Mouse (Mus musculus) intestine, postnatal 0 days (tissue): ENCODE results near the gene Srsf9. TPM values are rescaled to one million over a fixed set of nuclear protein-coding genes. Genes with fewer than 3 reads are reported as not detected.
"Not testable (repeated sequence)": the region's sequence is repeated elsewhere in the genome, so short reads cannot be mapped to it uniquely, and the experiment has no call there.

ENCODE experiments used
- ATAC-seq: fragments of 200-750 bp; cut with Nextera tagmentation; 2 replicates; pipeline ENCODE4 v1.8.0; 2017; ENCODE audit warnings: mild to moderate bottlenecking, moderate TSS enrichment, moderate library complexity
- H3K27ac ChIP-seq: fragments of 300-500 bp; sonication (generic); 2 replicates; pipeline ENCODE4 v1.5.1; 2014; ENCODE audit warnings: mild to moderate bottlenecking, low read depth, low read length, moderate library complexity
- H3K27me3 ChIP-seq: fragments of 300-500 bp; sonication (generic); replicated peaks from 2 replicates; pipeline ENCODE4 v1.6.1; 2014; ENCODE audit warnings: low read length, mixed read lengths; ENCODE audit not compliant: control insufficient read depth, insufficient read depth
- H3K36me3 ChIP-seq: fragments of 300-500 bp; sonication (generic); 2 replicates; pipeline ENCODE4 v1.6.1; 2014; ENCODE audit warnings: mild to moderate bottlenecking, moderate library complexity; ENCODE audit not compliant: control insufficient read depth, insufficient read depth
- H3K4me1 ChIP-seq: fragments of 300-500 bp; sonication (generic); replicated peaks from 2 replicates; pipeline ENCODE4 v1.6.1; 2014; ENCODE audit warnings: antibody characterized with exemption, low read length, mixed read lengths; ENCODE audit not compliant: control insufficient read depth, insufficient read depth
- H3K4me2 ChIP-seq: fragments of 300-500 bp; sonication (generic); replicated peaks from 2 replicates; pipeline ENCODE4 v1.6.1; 2014; ENCODE audit warnings: low read depth, mild to moderate bottlenecking, moderate library complexity
- H3K4me3 ChIP-seq: fragments of 300-500 bp; sonication (generic); 2 replicates; pipeline ENCODE4 v1.5.1; 2014; ENCODE audit warnings: low read depth, low read length
- H3K9ac ChIP-seq: fragments of 300-500 bp; sonication (generic); 2 replicates; pipeline ENCODE4 v1.6.1; 2014; ENCODE audit warnings: mild to moderate bottlenecking, low read depth, low read length
- H3K9me3 ChIP-seq: fragments of 300-500 bp; sonication (generic); 2 replicates; pipeline ENCODE4 v1.6.1; 2016; ENCODE audit warnings: mixed run types; ENCODE audit not compliant: control insufficient read depth
- CTCF ChIP-seq: sonication (generic); IDR thresholded peaks from 2 replicates; pipeline ENCODE4 v1.5.1; 2016; ENCODE audit warnings: low read depth, mild to moderate bottlenecking, control low read depth, antibody characterized with exemption, moderate library complexity
- WGBS: fragments of 180-500 bp; shearing (Covaris S2); extraction: QIAGEN DNeasy Blood & Tissue Kit; methylation state at CpG from one replicate; pipeline ENCODE4 v1.1.7; 2014; 5-methylcytosine and 5-hydroxymethylcytosine counted together
- polyA plus RNA-seq: library from polyadenylated mRNA; unstranded; fragments of >200 nt; fragmentation: Nextera tagmentation; extraction: Ambion mirVana; gene quantifications from 2 replicates; pipeline ENCODE4 v1.2.1, GENCODE M21; 2015

Srsf9 gene
- polyA plus RNA-seq, 1 experiment from 2014 or later: 105 TPM

- Histone ChIP-seq H3K27me3 (no peaks in the 10 kb centered on the region), H3K9ac (no peak overlapping the region), H3K4me2 (no peak overlapping the region), H3K27ac (no peak overlapping the region), H3K36me3 (peaks cover 38% of the 10 kb centered on the region), H3K4me1 (no peaks in the 10 kb centered on the region), H3K9me3 (no peaks in the 10 kb centered on the region), H3K4me3 (no peak overlapping the region)
- peak; percentile 45 for TF ChIP-seq CTCF
- no peak for ATAC-seq
- 94% methylated on average over 8 of the region's 8 CpGs for WGBS
Observed at GRCm38 (mm10) chr5:115294173-115294572, 32.8 kb upstream of the Srsf9 start.

- Histone ChIP-seq H3K4me2 (no peak overlapping the region), H3K4me3 (no peak overlapping the region), H3K36me3 (peaks cover 25% of the 10 kb centered on the region), H3K9ac (no peak overlapping the region), H3K9me3 (no peaks in the 10 kb centered on the region), H3K4me1 (no peaks in the 10 kb centered on the region), H3K27ac (peak overlapping the region; percentile 46), H3K27me3 (no peaks in the 10 kb centered on the region)
- no peak for TF ChIP-seq CTCF
- WGBS: 56% methylated on average over 10 of the region's 10 CpGs
- ATAC-seq: no peak
Observed at GRCm38 (mm10) chr5:115296347-115296746, 30.6 kb upstream of the Srsf9 start.

GRCm38 (mm10) chr5:115300035-115300744, 26.8 kb upstream of the Srsf9 start:
- no peaks in the 10 kb centered on the region for H3K9me3 ChIP-seq
- H3K36me3 ChIP-seq: peaks cover 13% of the 10 kb centered on the region
- H3K9ac ChIP-seq: peak overlapping the region; percentile 67
- peak; percentile 22 for ATAC-seq
- H3K27ac ChIP-seq: peak overlapping the region; percentile 83
- peak overlapping the region; percentile 80 for H3K4me3 ChIP-seq
- under 1% methylated on average over 45 of the region's 46 CpGs for WGBS
- H3K27me3 ChIP-seq: no peaks in the 10 kb centered on the region
- H3K4me1 ChIP-seq: no peaks in the 10 kb centered on the region
- peak overlapping the region; percentile 91 for H3K4me2 ChIP-seq
- peak; percentile 67 for TF ChIP-seq CTCF

GRCm38 (mm10) chr5:115300792-115301614, 26.0 kb upstream of the Srsf9 start, which contains the start of gene Dynll1:
TSS of gene Dynll1 (minus strand) at chr5:115300999.
- peak; percentile 37 for TF ChIP-seq CTCF
- H3K36me3 ChIP-seq: peaks cover 5% of the 10 kb centered on the region
- under 1% methylated on average over 63 of the region's 66 CpGs for WGBS
- H3K9me3 ChIP-seq: no peaks in the 10 kb centered on the region
- peak within 1 kb of the TSS; percentile 91 for H3K4me2 ChIP-seq
- H3K27me3 ChIP-seq: no peaks in the 10 kb centered on the region
- peak within 1 kb of the TSS; percentile 80 for H3K4me3 ChIP-seq
- H3K27ac ChIP-seq: peak within 1 kb of the TSS; percentile 83
- peak; percentile 95 for ATAC-seq
- peak within 1 kb of the TSS; percentile 67 for H3K9ac ChIP-seq
- no peaks in the 10 kb centered on the region for H3K4me1 ChIP-seq

- Histone ChIP-seq H3K4me1 (no peaks in the 10 kb centered on the region), H3K9me3 (no peaks in the 10 kb centered on the region), H3K27ac (no peak overlapping the region), H3K27me3 (no peaks in the 10 kb centered on the region), H3K36me3 (no peaks in the 10 kb centered on the region; the same call in 1 of the 2 replicates), H3K9ac (peak overlapping the region; percentile 31; the same call in 1 of the 2 replicates), H3K4me3 (peak overlapping the region; percentile 80), H3K4me2 (peak overlapping the region; percentile 91)
- no peak for TF ChIP-seq CTCF
- ATAC-seq: no peak
- 24% methylated on average over 13 of the region's 13 CpGs for WGBS
Observed at GRCm38 (mm10) chr5:115301615-115302014, 25.4 kb upstream of the Srsf9 start.

GRCm38 (mm10) chr5:115302190-115302589, 24.8 kb upstream of the Srsf9 start:
- peak overlapping the region; percentile 91; the same call in 1 of the 2 replicates for H3K4me2 ChIP-seq
- not testable (repeated sequence) for H3K4me3 ChIP-seq, H3K9me3 ChIP-seq, ATAC-seq, H3K4me1 ChIP-seq, H3K27me3 ChIP-seq, H3K27ac ChIP-seq, H3K36me3 ChIP-seq, H3K9ac ChIP-seq
- 79% methylated on average over 3 of the region's 7 CpGs for WGBS
